Mouse (Mus musculus): ENCODE data around the gene Rnf187. TPM values are rescaled to one million over a fixed set of nuclear protein-coding genes. Genes with fewer than 3 reads are reported as not detected.

Rnf187 gene
- polyA plus RNA-seq, 1 experiment = 135 TPM

- Histone ChIP-seq H3K27ac (ENCODE audit: control insufficient read depth, insufficient read depth, low read depth, low read length, poor library complexity) (no peak overlapping the region), H3K4me1 (ENCODE audit: control insufficient read depth, insufficient read depth, low read length) (no peaks in the 10 kb centered on the region; the same call in 1 of the 2 replicates), H3K4me3 (replicated peaks; ENCODE audit: control insufficient read depth, low read depth, low read length) (no peak overlapping the region)
- 80% methylated on average over 4 of the region's 4 CpGs for WGBS
- TF ChIP-seq CTCF (IDR thresholded peaks at IDR 0.05; ENCODE audit: control insufficient read depth, insufficient read depth, low read length) (no peak), POLR2A (IDR thresholded peaks at IDR 0.05; ENCODE audit: borderline replicate concordance, control insufficient read depth, low read depth, low read length) (no peak)
These were observed 9.7 kb downstream of the Rnf187 start for GRCm38 (mm10) chr11:58929055-58929454.

GRCm38 (mm10) chr11:58927790-58928651 lies 10.7 kb downstream of the Rnf187 start:
- TF ChIP-seq CTCF (IDR thresholded peaks at IDR 0.05; ENCODE audit: control insufficient read depth, insufficient read depth, low read length) = peak; percentile 75
- peak; percentile 44; the same call in 1 of the 2 replicates for TF ChIP-seq POLR2A (IDR thresholded peaks at IDR 0.05; ENCODE audit: borderline replicate concordance, control insufficient read depth, low read depth, low read length)
- H3K27ac ChIP-seq (ENCODE audit: control insufficient read depth, insufficient read depth, low read depth, low read length, poor library complexity) = peak overlapping the region; percentile 89
- H3K4me3 ChIP-seq (replicated peaks; ENCODE audit: control insufficient read depth, low read depth, low read length) = peak overlapping the region; percentile 75
- no peaks in the 10 kb centered on the region; the same call in 1 of the 2 replicates for H3K4me1 ChIP-seq (ENCODE audit: control insufficient read depth, insufficient read depth, low read length)
- 0% methylated on average over 20 of the region's 20 CpGs for WGBS

- TF ChIP-seq POLR2A (IDR thresholded peaks at IDR 0.05; ENCODE audit: borderline replicate concordance, control insufficient read depth, low read depth, low read length) (no peak), CTCF (IDR thresholded peaks at IDR 0.05; ENCODE audit: control insufficient read depth, insufficient read depth, low read length) (no peak)
- Histone ChIP-seq H3K27ac (ENCODE audit: control insufficient read depth, insufficient read depth, low read depth, low read length, poor library complexity) (no peak overlapping the region; the same call in 1 of the 2 replicates), H3K4me3 (replicated peaks; ENCODE audit: control insufficient read depth, low read depth, low read length) (no peak overlapping the region), H3K4me1 (ENCODE audit: control insufficient read depth, insufficient read depth, low read length) (no peaks in the 10 kb centered on the region; the same call in 1 of the 2 replicates)
- WGBS = 48% methylated on average over 2 of the region's 2 CpGs
These were observed 11.7 kb downstream of the Rnf187 start for GRCm38 (mm10) chr11:58927053-58927452.

- Histone ChIP-seq H3K4me3 (replicated peaks; ENCODE audit: control insufficient read depth, low read depth, low read length) (no peak overlapping the region), H3K27ac (ENCODE audit: control insufficient read depth, insufficient read depth, low read depth, low read length, poor library complexity) (no peak overlapping the region), H3K4me1 (ENCODE audit: control insufficient read depth, insufficient read depth, low read length) (no peaks in the 10 kb centered on the region; the same call in 1 of the 2 replicates)
- 90% methylated on average over 2 of the region's 3 CpGs for WGBS
- TF ChIP-seq CTCF (IDR thresholded peaks at IDR 0.05; ENCODE audit: control insufficient read depth, insufficient read depth, low read length) (no peak), POLR2A (IDR thresholded peaks at IDR 0.05; ENCODE audit: borderline replicate concordance, control insufficient read depth, low read depth, low read length) (no peak)
These were observed 12.1 kb downstream of the Rnf187 start for GRCm38 (mm10) chr11:58926651-58927050.

GRCm38 (mm10) chr11:58922420-58922819 lies 16.3 kb downstream of the Rnf187 start:
- no peak overlapping the region for H3K4me3 ChIP-seq (replicated peaks; ENCODE audit: control insufficient read depth, low read depth, low read length)
- H3K4me1 ChIP-seq (ENCODE audit: control insufficient read depth, insufficient read depth, low read length) = no peaks in the 10 kb centered on the region
- 84% methylated on average over 9 of the region's 9 CpGs for WGBS
- H3K27ac ChIP-seq (ENCODE audit: control insufficient read depth, insufficient read depth, low read depth, low read length, poor library complexity) = no peak overlapping the region
- TF ChIP-seq POLR2A (IDR thresholded peaks at IDR 0.05; ENCODE audit: borderline replicate concordance, control insufficient read depth, low read depth, low read length) (no peak), CTCF (IDR thresholded peaks at IDR 0.05; ENCODE audit: control insufficient read depth, insufficient read depth, low read length) (no peak)

GRCm38 (mm10) chr11:58918759-58919158 lies 20.0 kb downstream of the Rnf187 start:
- Histone ChIP-seq H3K4me1 (ENCODE audit: control insufficient read depth, insufficient read depth, low read length) (peaks cover 1% of the 10 kb centered on the region; the same call in 1 of the 2 replicates), H3K4me3 (replicated peaks; ENCODE audit: control insufficient read depth, low read depth, low read length) (peak overlapping the region; percentile 79), H3K27ac (ENCODE audit: control insufficient read depth, insufficient read depth, low read depth, low read length, poor library complexity) (peak overlapping the region; percentile 88)
- TF ChIP-seq CTCF (IDR thresholded peaks at IDR 0.05; ENCODE audit: control insufficient read depth, insufficient read depth, low read length) = no peak
- TF ChIP-seq POLR2A (IDR thresholded peaks at IDR 0.05; ENCODE audit: borderline replicate concordance, control insufficient read depth, low read depth, low read length) = no peak
- 56% methylated on average over 5 of the region's 5 CpGs for WGBS

GRCm38 (mm10) chr11:58917745-58918366 lies 20.9 kb downstream of the Rnf187 start, which contains the start of gene Btnl10:
Btnl10 (plus strand) TSS chr11:58917908.
- TF ChIP-seq CTCF (IDR thresholded peaks at IDR 0.05; ENCODE audit: control insufficient read depth, insufficient read depth, low read length) (no peak), POLR2A (IDR thresholded peaks at IDR 0.05; ENCODE audit: borderline replicate concordance, control insufficient read depth, low read depth, low read length) (no peak)
- Histone ChIP-seq H3K4me1 (ENCODE audit: control insufficient read depth, insufficient read depth, low read length) (peaks cover 1% of the 10 kb centered on the region; the same call in 1 of the 2 replicates), H3K4me3 (replicated peaks; ENCODE audit: control insufficient read depth, low read depth, low read length) (peak within 1 kb of the TSS; percentile 79), H3K27ac (ENCODE audit: control insufficient read depth, insufficient read depth, low read depth, low read length, poor library complexity) (peak within 1 kb of the TSS; percentile 88)
- 63% methylated on average over 12 of the region's 12 CpGs for WGBS

Measured in bone marrow, adult 2 months (tissue).